Mouse (Mus musculus) liver, embryonic 14.5 days (tissue): ENCODE data around the gene Fam120c.

Experiments
- CTCF ChIP-seq: IDR thresholded peaks from 2 replicates; pipeline ENCODE4 v1.5.1; 2016; ENCODE audit warnings: antibody characterized with exemption, low read depth, control low read depth
- EP300 ChIP-seq: IDR thresholded peaks from 2 replicates; pipeline ENCODE4 v1.6.1; 2016; ENCODE audit warnings: antibody characterized with exemption, low read depth

DNA sequence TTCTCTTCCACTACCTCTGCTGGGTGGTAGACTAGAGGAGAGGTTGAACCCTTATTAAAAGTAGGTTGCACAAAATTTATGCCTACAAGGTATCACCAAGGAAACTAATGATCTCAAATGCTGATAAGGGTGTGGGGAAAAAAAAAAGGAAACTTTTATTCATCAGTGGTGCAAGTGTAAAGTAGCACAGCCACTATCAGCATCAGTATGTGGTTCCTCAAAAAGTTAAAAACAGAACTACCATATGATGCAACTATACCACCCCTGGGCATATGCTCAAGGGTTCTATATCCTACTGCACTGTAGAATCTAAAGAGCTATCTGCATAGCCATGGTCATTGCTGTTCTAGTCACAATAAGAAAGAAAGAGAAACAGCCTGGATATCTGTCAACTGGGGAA, 164.6 kb downstream of the Fam120c start:
- TF ChIP-seq CTCF (no peak), EP300 (no peak)
